Mouse (Mus musculus): Measurements from ENCODE around the gene Limd2. TPM values are rescaled to one million over a fixed set of nuclear protein-coding genes. Genes with fewer than 3 reads are reported as not detected.
"Not testable (repeated sequence)": the region's sequence is repeated elsewhere in the genome, so short reads cannot be mapped to it uniquely, and the experiment has no call there.

Gene Limd2
- polyA plus RNA-seq, 1 experiment, result 36.4 TPM

- H3K4me2 ChIP-seq (ENCODE audit: low read depth), result no peak overlapping the region
- no peaks in the 10 kb centered on the region for H3K27me3 ChIP-seq (ENCODE audit: control insufficient read depth, insufficient read depth, insufficient read length)
- H3K4me3 ChIP-seq, result no peak overlapping the region
- TF ChIP-seq SRF (IDR thresholded peaks at IDR 0.05; ENCODE audit: control insufficient read depth, insufficient read length, low read depth) (no peak), TCF12 (IDR thresholded peaks at IDR 0.05; ENCODE audit: insufficient read depth, poor library complexity, severe bottlenecking) (no peak), REST (IDR thresholded peaks at IDR 0.05; ENCODE audit: insufficient read depth, insufficient read length) (no peak), CEBPB (IDR thresholded peaks at IDR 0.05; ENCODE audit: insufficient read depth, poor library complexity, severe bottlenecking) (no peak), USF1 (IDR thresholded peaks at IDR 0.05; ENCODE audit: low read depth) (no peak), MAX (IDR thresholded peaks at IDR 0.05; ENCODE audit: low read depth) (no peak)
- no peaks in the 10 kb centered on the region for H3K79me2 ChIP-seq (ENCODE audit: control insufficient read depth, insufficient read depth)
- H3K36me3 ChIP-seq (ENCODE audit: control insufficient read depth, insufficient read depth), result peaks cover 25% of the 10 kb centered on the region
- H3ac ChIP-seq (ENCODE audit: control insufficient read depth, insufficient read length), result no peak overlapping the region
Measured at GRCm38 (mm10) chr11:106129477-106129876, 31.2 kb downstream of the Limd2 start.

GRCm38 (mm10) chr11:106126727-106127373 is 33.8 kb downstream of the Limd2 start:
- not testable (repeated sequence) for H3K27me3 ChIP-seq (ENCODE audit: control insufficient read depth, insufficient read depth, insufficient read length); H3K79me2 ChIP-seq (ENCODE audit: control insufficient read depth, insufficient read depth); H3K4me2 ChIP-seq (ENCODE audit: low read depth); H3K4me3 ChIP-seq; H3ac ChIP-seq (ENCODE audit: control insufficient read depth, insufficient read length)
- peaks cover 36% of the 10 kb centered on the region for H3K36me3 ChIP-seq (ENCODE audit: control insufficient read depth, insufficient read depth)

- H3ac ChIP-seq (ENCODE audit: control insufficient read depth, insufficient read length), result no peak overlapping the region
- H3K4me2 ChIP-seq (ENCODE audit: low read depth), result no peak overlapping the region
- no peaks in the 10 kb centered on the region for H3K79me2 ChIP-seq (ENCODE audit: control insufficient read depth, insufficient read depth)
- no peak overlapping the region for H3K4me3 ChIP-seq
- H3K27me3 ChIP-seq (ENCODE audit: control insufficient read depth, insufficient read depth, insufficient read length), result no peaks in the 10 kb centered on the region
- TF ChIP-seq POLR2A (IDR thresholded peaks at IDR 0.05; ENCODE audit: insufficient read length, low read depth), result no peak
- no peak for TF ChIP-seq POLR2AphosphoS2 (IDR thresholded peaks at IDR 0.05; ENCODE audit: insufficient read length, low read depth)
- no peak for TF ChIP-seq CEBPB (IDR thresholded peaks at IDR 0.05; ENCODE audit: insufficient read depth, poor library complexity, severe bottlenecking)
- no peak for TF ChIP-seq E2F4 (IDR thresholded peaks at IDR 0.05; ENCODE audit: insufficient read depth)
- no peak for TF ChIP-seq USF1 (IDR thresholded peaks at IDR 0.05; ENCODE audit: low read depth)
- no peak for TF ChIP-seq MYOG (IDR thresholded peaks at IDR 0.05; ENCODE audit: control insufficient read depth in 1 of 3, insufficient read depth in 1 of 3, insufficient read length in 2 of 3, low read depth in 2 of 3)
- peaks cover 39% of the 10 kb centered on the region for H3K36me3 ChIP-seq (ENCODE audit: control insufficient read depth, insufficient read depth)
Measured at GRCm38 (mm10) chr11:106125827-106126226, 34.8 kb downstream of the Limd2 start.

GRCm38 (mm10) chr11:106124784-106125183 is 35.9 kb downstream of the Limd2 start:
- Histone ChIP-seq H3K79me2 (ENCODE audit: control insufficient read depth, insufficient read depth) (no peaks in the 10 kb centered on the region), H3K27me3 (ENCODE audit: control insufficient read depth, insufficient read depth, insufficient read length) (no peaks in the 10 kb centered on the region), H3K36me3 (ENCODE audit: control insufficient read depth, insufficient read depth) (peaks cover 38% of the 10 kb centered on the region), H3ac (ENCODE audit: control insufficient read depth, insufficient read length) (no peak overlapping the region), H3K4me2 (ENCODE audit: low read depth) (no peak overlapping the region), H3K4me3 (no peak overlapping the region)
- no peak for TF ChIP-seq TCF12 (IDR thresholded peaks at IDR 0.05; ENCODE audit: insufficient read depth, poor library complexity, severe bottlenecking)
- no peak for TF ChIP-seq POLR2A (IDR thresholded peaks at IDR 0.05; ENCODE audit: insufficient read length, low read depth)
- no peak for TF ChIP-seq POLR2AphosphoS2 (IDR thresholded peaks at IDR 0.05; ENCODE audit: insufficient read length, low read depth)
- TF ChIP-seq MYOG (IDR thresholded peaks at IDR 0.05; ENCODE audit: control insufficient read depth in 1 of 3, insufficient read depth in 1 of 3, insufficient read length in 2 of 3, low read depth in 2 of 3), result no peak
- TF ChIP-seq E2F4 (IDR thresholded peaks at IDR 0.05; ENCODE audit: insufficient read depth), result no peak
- TF ChIP-seq REST (IDR thresholded peaks at IDR 0.05; ENCODE audit: insufficient read depth, insufficient read length), result no peak
- no peak for TF ChIP-seq MAX (IDR thresholded peaks at IDR 0.05; ENCODE audit: low read depth)
- TF ChIP-seq MYOD1 (IDR thresholded peaks at IDR 0.05; ENCODE audit: control insufficient read depth in 1 of 3, insufficient read length in 2 of 3, low read depth in 2 of 3), result no peak
- no peak for TF ChIP-seq TCF3 (IDR thresholded peaks at IDR 0.05; ENCODE audit: insufficient read length, low read depth)
- no peak for TF ChIP-seq CEBPB (IDR thresholded peaks at IDR 0.05; ENCODE audit: insufficient read depth, poor library complexity, severe bottlenecking)
- no peak for TF ChIP-seq USF1 (IDR thresholded peaks at IDR 0.05; ENCODE audit: low read depth)
- no peak for TF ChIP-seq SRF (IDR thresholded peaks at IDR 0.05; ENCODE audit: control insufficient read depth, insufficient read length, low read depth)

- H3K36me3 ChIP-seq (ENCODE audit: control insufficient read depth, insufficient read depth), result peaks cover 31% of the 10 kb centered on the region
- no peak overlapping the region for H3ac ChIP-seq (ENCODE audit: control insufficient read depth, insufficient read length)
- no peak overlapping the region for H3K4me3 ChIP-seq
- no peaks in the 10 kb centered on the region for H3K27me3 ChIP-seq (ENCODE audit: control insufficient read depth, insufficient read depth, insufficient read length)
- H3K4me2 ChIP-seq (ENCODE audit: low read depth), result no peak overlapping the region
- H3K79me2 ChIP-seq (ENCODE audit: control insufficient read depth, insufficient read depth), result no peaks in the 10 kb centered on the region
- TF ChIP-seq CEBPB (IDR thresholded peaks at IDR 0.05; ENCODE audit: insufficient read depth, poor library complexity, severe bottlenecking) (no peak), POLR2AphosphoS2 (IDR thresholded peaks at IDR 0.05; ENCODE audit: insufficient read length, low read depth) (no peak), TCF3 (IDR thresholded peaks at IDR 0.05; ENCODE audit: insufficient read length, low read depth) (no peak), POLR2A (IDR thresholded peaks at IDR 0.05; ENCODE audit: insufficient read length, low read depth) (no peak), MAX (IDR thresholded peaks at IDR 0.05; ENCODE audit: low read depth) (no peak), TCF12 (IDR thresholded peaks at IDR 0.05; ENCODE audit: insufficient read depth, poor library complexity, severe bottlenecking) (no peak), SRF (IDR thresholded peaks at IDR 0.05; ENCODE audit: control insufficient read depth, insufficient read length, low read depth) (no peak), E2F4 (IDR thresholded peaks at IDR 0.05; ENCODE audit: insufficient read depth) (no peak), MYOG (IDR thresholded peaks at IDR 0.05; ENCODE audit: control insufficient read depth in 1 of 3, insufficient read depth in 1 of 3, insufficient read length in 2 of 3, low read depth in 2 of 3) (no peak), MYOD1 (IDR thresholded peaks at IDR 0.05; ENCODE audit: control insufficient read depth in 1 of 3, insufficient read length in 2 of 3, low read depth in 2 of 3) (no peak), REST (IDR thresholded peaks at IDR 0.05; ENCODE audit: insufficient read depth, insufficient read length) (no peak), USF1 (IDR thresholded peaks at IDR 0.05; ENCODE audit: low read depth) (no peak)
Measured at GRCm38 (mm10) chr11:106122736-106123135, 37.9 kb downstream of the Limd2 start.
